16 mouse cellular contexts compared by ENCODE assay signal in genomic region chr11:72418227-72418626, GRCm38 (mm10). TPM values are rescaled to one million over a fixed set of nuclear protein-coding genes. Genes with fewer than 3 reads are reported as not detected.
A peak's percentile ranks its signal among the peaks of the same experiment; 100 is the strongest.
DNase-seq lines count a peak whose midpoint lies in the region; ATAC-seq lines count a peak whose summit lies in the region.
"Had no signal": no experiment of that assay in that cellular context is flagged by ENCODE, and none has a peak within 500 bp of the region (broad histone marks: within the 10 kb centered on the region; RNA-seq: fewer than 3 reads in every experiment).

No protein-coding gene starts in this region.

- H3K9ac ChIP-seq in heart, embryonic 13.5 days: peak overlapping the region; percentile 11; the same call in 1 of the 2 replicates
- H3K9ac ChIP-seq: embryonic facial prominence, embryonic 12.5 days; forebrain, embryonic 12.5 days; lung, embryonic 15.5 days had no signal

- no peaks in the 10 kb centered on the region for H3K36me3 ChIP-seq in heart, embryonic 13.5 days
- H3K36me3 ChIP-seq: embryonic facial prominence, embryonic 12.5 days; forebrain, embryonic 12.5 days; lung, embryonic 15.5 days had no signal

- no peak for ATAC-seq in heart, embryonic 13.5 days (ENCODE audit: extremely low read depth, insufficient number of reproducible peaks, low FRiP score, low TSS enrichment)
- ATAC-seq: hindbrain, embryonic 16.5 days had no signal

- H3K27me3 ChIP-seq in heart, embryonic 13.5 days (replicated peaks): no peaks in the 10 kb centered on the region
- H3K27me3 ChIP-seq: lung, embryonic 15.5 days had no signal

- intact Hi-C loops in gastrocnemius, postnatal 36 days (cut with DNase I): no loop called here

- peak overlapping the region; percentile 85 for H3K27ac ChIP-seq in heart, embryonic 13.5 days (replicated peaks)
- H3K27ac ChIP-seq: embryonic facial prominence, embryonic 12.5 days; forebrain, embryonic 12.5 days; lung, embryonic 15.5 days had no signal

- peak; percentile 42 for DNase-seq in adrenal gland, adult 2 months
- DNase-seq in adrenal gland, adult 8-10 months: no peak
- no peak for DNase-seq in heart, adult 8-10 months (ENCODE audit: low spot score)
- peak; percentile 56 to 77 for DNase-seq in gastrocnemius, postnatal 36 days
- peak; percentile 78 to 90 for DNase-seq in kidney, postnatal 25 days
- DNase-seq in layer of hippocampus, adult 8-10 months (ENCODE audit: low spot score in 2 of 2): no peak
- DNase-seq in right cerebral cortex, postnatal 14 days: no peak
- DNase-seq: cerebellum, adult 9-10 months; left cerebral cortex, postnatal 4 days; thymus, adult 2 months had no signal

- no peak overlapping the region for H3K4me2 ChIP-seq in heart, embryonic 13.5 days
- H3K4me2 ChIP-seq: embryonic facial prominence, embryonic 12.5 days; forebrain, embryonic 12.5 days; lung, embryonic 15.5 days had no signal

- 36% methylated on average over 8 of the region's 8 CpGs for WGBS in heart, embryonic 13.5 days

- H3K9me3 ChIP-seq in heart, embryonic 13.5 days: no peaks in the 10 kb centered on the region
- H3K9me3 ChIP-seq: embryonic facial prominence, embryonic 12.5 days; forebrain, embryonic 12.5 days; lung, embryonic 15.5 days had no signal

- H3K4me1 ChIP-seq in heart, embryonic 13.5 days: peaks cover 55% of the 10 kb centered on the region

- no peak overlapping the region for H3K4me3 ChIP-seq in heart, embryonic 13.5 days
- H3K4me3 ChIP-seq: embryonic facial prominence, embryonic 12.5 days; forebrain, embryonic 12.5 days; lung, embryonic 15.5 days had no signal

RNA-seq across cellular contexts. Expression of gene Smtnl2, which starts 6.7 kb away (rescaled TPM):
- 1 to 10 TPM; 2.4 to 2.5 TPM for total RNA-seq in adrenal gland, adult 2 months (2021)
- polyA plus RNA-seq in adrenal gland, adult 2 months (2012; rRNA removed): 4.4 and 5.6 TPM in 2 replicates
- 1 to 10 TPM; 2.9 to 7.5 (median 5.2) TPM for total RNA-seq in adrenal gland, adult 8-10 months (2022)
- 145 and 160 TPM in 2 replicates for polyA plus RNA-seq in heart, embryonic 13.5 days (2015; fragmentation: Nextera tagmentation; extraction: Ambion mirVana)
- 10 to 100 TPM; 13.6 to 18.9 (median 16.5) TPM for total RNA-seq in heart, adult 8-10 months (2022)
- 100 to 1,000 TPM; 206 to 299 TPM for total RNA-seq in gastrocnemius, postnatal 36 days (2021)
- total RNA-seq in layer of hippocampus, adult 8-10 months (2022): 1 to 10 TPM; 1.3 to 3.9 (median 2.0) TPM
- total RNA-seq: megakaryocyte, adult 5-6 weeks had no signal

RNA-seq across cellular contexts. Expression of gene Ggt6, which starts 17.1 kb away (rescaled TPM):
- 1 to 10 TPM in 1 of 2 experiments, under 1 TPM in 1; 0.83 to 4.7 TPM for total RNA-seq in adrenal gland, adult 2 months (2021)
- polyA plus RNA-seq in adrenal gland, adult 2 months (2012; rRNA removed): 8.5 and 13.4 TPM in 2 replicates
- total RNA-seq in adrenal gland, adult 8-10 months (2022): 1 to 10 TPM; 1.4 to 4.8 (median 3.4) TPM
- polyA plus RNA-seq in heart, embryonic 13.5 days (2015; fragmentation: Nextera tagmentation; extraction: Ambion mirVana): not detected in 2 replicates
- total RNA-seq in heart, adult 8-10 months (2022): under 1 TPM in 2 of 4 experiments, not detected in 2; 0.32 to 0.44 TPM
- total RNA-seq in gastrocnemius, postnatal 36 days (2021): 1 to 10 TPM in 1 of 2 experiments, under 1 TPM in 1; 0.28 to 1.0 TPM
- total RNA-seq in layer of hippocampus, adult 8-10 months (2022): under 1 TPM in 1 of 4 experiments, not detected in 3; 0.23 TPM
- total RNA-seq: left cerebral cortex, postnatal 4 days; megakaryocyte, adult 5-6 weeks had no signal
- polyA plus RNA-seq: forebrain, embryonic 12.5 days; hindbrain, embryonic 16.5 days had no signal

RNA-seq across cellular contexts. Expression of gene Mybbp1a, which starts 22.9 kb away (rescaled TPM):
- total RNA-seq in adrenal gland, adult 2 months (2021): 10 to 100 TPM; 68.0 to 86.1 TPM
- polyA plus RNA-seq in adrenal gland, adult 2 months (2012; rRNA removed): 31.6 and 37.9 TPM in 2 replicates
- total RNA-seq in adrenal gland, adult 8-10 months (2022): 10 to 100 TPM; 81.9 to 90.7 (median 84.3) TPM
- polyA plus RNA-seq in heart, embryonic 13.5 days (2015; fragmentation: Nextera tagmentation; extraction: Ambion mirVana): 82.3 and 88.2 TPM in 2 replicates
- 10 to 100 TPM; 42.4 to 49.4 (median 45.9) TPM for total RNA-seq in heart, adult 8-10 months (2022)
- 10 to 100 TPM; 48.6 to 58.9 TPM for total RNA-seq in gastrocnemius, postnatal 36 days (2021)
- 10 to 100 TPM; 55.2 to 64.5 (median 57.8) TPM for total RNA-seq in layer of hippocampus, adult 8-10 months (2022)

RNA-seq across cellular contexts. Expression of gene Tekt1, which starts 56.0 kb away (rescaled TPM):
- total RNA-seq in adrenal gland, adult 2 months (2021): under 1 TPM; 0.21 to 0.86 TPM
- polyA plus RNA-seq in adrenal gland, adult 2 months (2012; rRNA removed): 0.07 and 0.17 TPM in 2 replicates
- total RNA-seq in adrenal gland, adult 8-10 months (2022): 1 to 10 TPM in 1 of 4 experiments, under 1 TPM in 2, not detected in 1; 0.52 to 1.0 (median 0.55) TPM
- 0.47 and 0.55 TPM in 2 replicates for polyA plus RNA-seq in heart, embryonic 13.5 days (2015; fragmentation: Nextera tagmentation; extraction: Ambion mirVana)
- total RNA-seq in heart, adult 8-10 months (2022): under 1 TPM in 1 of 4 experiments, not detected in 3; 0.28 TPM
- total RNA-seq in gastrocnemius, postnatal 36 days (2021): 1 to 10 TPM in 1 of 2 experiments, under 1 TPM in 1; 0.92 to 1.1 TPM
- 1 to 10 TPM; 1.7 to 3.8 (median 3.3) TPM for total RNA-seq in layer of hippocampus, adult 8-10 months (2022)
- total RNA-seq: megakaryocyte, adult 5-6 weeks had no signal

Comparison
In these comparisons a context has a peak if more than half of its experiments do, and no peak if none do; other contexts are left out.
1. DNase-seq: peak in adrenal gland, adult 2 months (single experiment), gastrocnemius, postnatal 36 days (2 of 2) and kidney, postnatal 25 days (2 of 2); none in adrenal gland, adult 8-10 months (single experiment), heart, adult 8-10 months (single experiment), layer of hippocampus, adult 8-10 months (0 of 2) and right cerebral cortex, postnatal 14 days (single experiment).
2. RNA of gene Smtnl2, which starts 6.7 kb away (total RNA-seq): 206 to 299 TPM in gastrocnemius, postnatal 36 days; 13.6 to 18.9 TPM in heart, adult 8-10 months, 2.9 to 7.5 TPM in adrenal gland, adult 8-10 months, 2.4 to 2.5 TPM in adrenal gland, adult 2 months and 1.3 to 3.9 TPM in layer of hippocampus, adult 8-10 months; every median in the first group is over 10 times any median in the second.